Mouse (Mus musculus): Measurements from ENCODE around the gene AI987944.
A peak's percentile ranks its signal among the peaks of the same experiment; 100 is the strongest.

Gene AI987944

DNA sequence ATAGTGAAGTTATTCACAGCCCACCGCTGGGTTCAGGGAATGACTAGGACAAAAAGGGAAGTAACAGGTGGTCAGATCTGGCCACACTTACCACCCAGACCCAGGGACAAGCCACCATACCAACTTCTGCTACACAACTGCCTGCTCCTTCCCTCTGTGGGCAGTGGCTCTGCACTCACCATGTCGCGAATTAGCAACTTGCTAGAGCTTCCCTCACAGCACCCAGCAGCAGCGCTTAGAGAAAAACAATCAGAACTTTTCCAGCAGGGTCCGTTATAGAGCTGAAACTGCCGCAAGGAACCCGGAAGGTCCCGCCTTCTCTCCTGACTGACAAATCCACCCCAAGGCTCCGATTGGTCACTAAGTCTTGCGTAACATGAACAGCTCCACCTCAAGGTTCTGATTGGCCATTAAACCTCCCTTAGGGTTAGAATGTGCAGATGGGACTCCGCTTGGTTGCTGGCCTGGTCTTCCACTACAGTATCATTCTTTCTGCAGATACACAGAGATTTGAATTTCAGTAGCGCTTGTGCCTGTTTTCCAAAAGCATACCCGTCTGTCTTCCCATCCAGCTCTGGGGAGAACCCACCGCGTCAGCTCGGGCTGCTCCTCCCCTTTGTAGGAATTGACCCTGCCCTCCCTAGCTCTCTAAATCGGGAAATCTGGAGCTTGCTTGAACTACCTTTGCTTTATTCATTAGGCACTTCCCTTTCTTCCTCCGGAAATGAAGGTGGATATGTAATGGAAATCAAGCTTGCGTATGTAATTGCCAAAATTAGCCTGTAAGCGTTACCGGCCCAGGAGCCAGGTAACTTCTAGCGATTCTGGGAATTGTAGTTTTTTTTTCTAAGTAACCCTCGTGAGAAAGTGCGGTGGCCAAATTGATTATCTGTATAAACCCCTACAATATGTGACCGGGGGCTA is at the start of gene AI987944:
Gene AI987944, minus strand, starts transcription at position 332 of the 924 bp plus-strand sequence.
- peak; percentile 91 for DNase-seq

DNA sequence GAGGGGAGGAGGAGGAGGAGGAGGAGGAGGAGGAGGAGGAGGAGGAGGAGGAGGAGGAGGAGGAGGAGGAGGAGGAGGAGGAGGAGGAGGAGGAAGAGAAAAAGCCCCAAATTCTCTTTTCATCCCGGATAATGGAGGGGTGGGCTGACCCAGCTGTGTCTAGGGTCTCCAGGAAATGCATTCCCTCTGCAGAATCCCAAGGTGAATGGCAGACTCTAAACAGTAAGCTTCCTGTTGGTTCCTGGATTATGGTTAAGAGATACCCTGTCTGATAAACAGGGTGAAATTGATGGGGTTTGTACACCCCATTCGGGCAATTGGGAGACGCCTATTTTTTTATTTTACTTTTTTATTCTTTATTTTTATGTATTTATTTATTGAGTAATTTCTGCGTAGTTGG is 951 bp upstream of the AI987944 start:
- DNase-seq: no peak

Measured in lung, postnatal 10 days (tissue).